Mouse (Mus musculus) forelimb bud, embryonic 11.5 days (tissue): Measurements from ENCODE around the gene Wnt11.

Experiments used
- DNase-seq: peaks from one replicate; pipeline ENCODE4 v3.0.0-alpha.2; 2012; ENCODE audit warnings: low read depth, low spot score

Wnt11 gene

DNA sequence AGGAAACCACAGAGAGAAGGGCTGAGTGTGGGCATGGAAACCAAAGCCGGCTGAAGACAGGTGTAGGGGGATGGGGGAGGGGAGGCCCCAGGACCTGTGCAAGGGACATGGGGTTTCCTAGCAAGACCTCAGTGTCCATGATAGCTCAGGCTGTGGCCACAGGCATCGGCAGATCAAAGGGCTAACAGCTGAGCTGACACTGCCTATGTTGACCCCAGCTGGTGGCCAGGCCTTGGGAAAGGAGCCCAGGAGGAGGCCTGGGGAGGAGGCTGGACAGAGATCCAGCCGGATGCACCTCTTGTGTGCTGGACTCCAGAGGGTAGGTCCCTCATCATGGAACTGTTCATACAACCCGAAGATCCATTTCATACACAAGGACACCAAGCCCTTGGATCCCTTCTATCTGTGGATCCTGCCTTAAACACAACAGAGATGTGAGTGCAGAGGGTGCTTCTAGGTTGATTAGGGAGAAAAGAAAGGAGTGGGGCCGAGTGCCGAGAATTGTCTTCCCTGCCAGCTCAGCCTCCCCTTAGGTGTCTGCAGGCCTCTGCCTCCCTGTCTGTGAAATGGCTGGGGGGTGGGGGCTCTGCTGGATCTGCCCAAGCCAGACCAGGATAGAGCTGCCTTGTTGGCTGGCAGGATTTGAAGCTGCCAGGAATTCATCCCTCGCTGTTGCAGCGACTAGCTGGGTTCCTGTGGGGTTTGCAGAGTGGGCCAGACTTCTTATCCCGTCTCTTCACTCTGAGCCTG is 29.2 kb downstream of the Wnt11 start:
- no peak for DNase-seq

- DNase-seq = no peak
These were observed 32.3 kb downstream of the Wnt11 start for GRCm38 (mm10) chr7:98867053-98867793.

DNA sequence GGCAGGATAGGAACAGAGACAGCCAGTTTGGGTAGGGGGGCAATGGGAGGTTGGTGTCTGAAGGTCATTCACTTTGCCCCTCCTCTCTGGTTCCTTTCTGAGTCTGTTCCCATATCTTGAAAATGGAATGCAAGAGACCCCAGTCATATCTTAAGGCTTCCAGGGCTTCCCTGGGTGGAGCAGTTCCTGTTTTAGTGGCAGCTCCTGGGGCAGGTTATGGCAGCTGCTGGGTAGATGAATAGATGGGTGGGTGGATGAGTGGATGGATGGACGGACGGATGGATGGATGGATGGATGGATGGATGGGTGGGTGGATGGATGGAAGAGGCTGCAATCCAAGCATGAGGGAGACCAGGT is 32.9 kb downstream of the Wnt11 start:
- no peak for DNase-seq

DNA sequence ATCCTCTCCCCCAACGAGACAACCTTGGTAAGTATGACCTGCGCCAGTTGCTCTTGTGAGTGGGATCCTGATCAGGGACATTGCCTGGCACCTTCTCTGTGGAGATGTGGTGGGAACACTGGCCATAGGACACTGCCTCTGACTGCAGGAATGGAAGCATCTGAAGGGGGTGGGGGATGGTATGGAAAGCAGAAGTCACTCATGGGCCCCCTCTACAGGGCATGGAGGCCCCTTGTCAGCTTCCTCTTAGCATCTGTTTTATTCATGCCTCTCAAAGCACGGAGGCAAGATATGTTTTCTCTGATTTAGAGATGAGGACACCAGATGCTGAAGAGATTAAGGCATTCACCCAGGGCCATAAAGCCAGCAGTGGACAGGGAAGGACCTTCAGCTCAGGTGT is 34.2 kb downstream of the Wnt11 start:
- DNase-seq = no peak

- no peak for DNase-seq
These were observed 35.9 kb downstream of the Wnt11 start for GRCm38 (mm10) chr7:98870791-98871190.

GRCm38 (mm10) chr7:98871882-98872281 is 37.0 kb downstream of the Wnt11 start:
- DNase-seq = no peak

DNA sequence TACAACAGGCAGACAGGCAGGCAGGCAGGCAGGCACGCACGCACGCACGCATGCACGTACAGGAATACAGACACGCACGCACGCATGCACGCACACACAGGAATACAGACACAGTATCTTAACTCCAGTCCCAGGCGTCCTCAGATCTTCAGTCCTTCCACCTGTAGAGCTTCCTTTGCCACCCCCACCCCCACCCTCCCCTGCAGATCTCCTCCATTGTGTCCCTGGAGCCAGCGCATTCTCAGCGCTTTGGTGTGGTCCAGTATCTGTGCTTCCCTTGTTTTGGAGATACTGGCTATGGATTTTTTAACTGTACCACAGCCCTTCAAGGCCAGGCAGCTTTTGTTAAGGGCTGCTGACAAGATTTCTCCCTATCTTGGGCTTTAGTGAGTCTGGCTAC is 38.4 kb downstream of the Wnt11 start:
- no peak for DNase-seq

- DNase-seq = no peak
These were observed 39.6 kb downstream of the Wnt11 start for GRCm38 (mm10) chr7:98874411-98874951.

GRCm38 (mm10) chr7:98875390-98875990 is 40.6 kb downstream of the Wnt11 start:
- DNase-seq = no peak

GRCm38 (mm10) chr7:98876119-98876518 is 41.2 kb downstream of the Wnt11 start:
- DNase-seq = no peak

DNA sequence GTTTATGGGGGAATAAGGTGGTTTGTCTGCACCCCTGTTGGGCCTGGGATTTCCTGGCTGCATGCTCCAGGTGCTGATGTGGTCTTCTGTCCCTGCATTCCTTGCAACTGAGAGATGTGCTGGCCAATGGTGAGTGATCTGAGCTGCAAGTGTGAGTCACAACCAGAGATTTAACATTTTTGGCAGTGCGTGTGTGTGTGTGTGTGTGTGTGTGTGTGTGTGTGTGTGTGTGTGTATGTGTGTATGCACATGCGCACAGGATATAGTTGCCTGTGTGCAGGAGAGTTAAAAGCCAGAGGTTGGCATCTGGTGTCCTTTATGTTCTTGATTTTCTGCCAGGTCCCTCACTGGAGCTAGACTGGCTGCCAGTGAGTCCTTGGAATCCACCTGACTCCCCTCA is 44.3 kb downstream of the Wnt11 start:
- no peak for DNase-seq

GRCm38 (mm10) chr7:98881887-98882286 is 47.0 kb downstream of the Wnt11 start:
- no peak for DNase-seq

DNA sequence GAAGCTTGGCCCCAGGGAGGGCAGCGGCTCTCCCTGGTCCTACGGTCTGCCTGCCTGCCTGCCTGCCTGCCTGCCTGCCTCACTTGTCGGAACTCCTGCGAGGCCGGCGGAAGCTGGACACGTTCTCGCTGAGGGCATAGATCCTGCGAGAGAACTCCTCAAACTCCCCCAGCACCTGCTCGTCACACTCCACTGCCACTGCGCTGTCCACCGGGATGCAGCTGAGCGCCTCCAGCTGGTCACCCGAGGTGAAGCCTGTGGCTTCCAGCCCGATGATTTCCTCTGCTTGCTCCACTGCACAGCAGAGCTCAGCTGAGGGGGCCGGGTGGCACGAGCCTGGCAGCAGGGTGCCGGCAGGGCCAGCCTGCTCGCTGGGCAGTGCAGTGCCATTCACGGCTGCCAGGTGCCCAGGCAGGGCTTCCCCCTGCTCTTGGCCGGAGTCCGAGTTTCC is 52.9 kb downstream of the Wnt11 start:
- DNase-seq = no peak

DNA sequence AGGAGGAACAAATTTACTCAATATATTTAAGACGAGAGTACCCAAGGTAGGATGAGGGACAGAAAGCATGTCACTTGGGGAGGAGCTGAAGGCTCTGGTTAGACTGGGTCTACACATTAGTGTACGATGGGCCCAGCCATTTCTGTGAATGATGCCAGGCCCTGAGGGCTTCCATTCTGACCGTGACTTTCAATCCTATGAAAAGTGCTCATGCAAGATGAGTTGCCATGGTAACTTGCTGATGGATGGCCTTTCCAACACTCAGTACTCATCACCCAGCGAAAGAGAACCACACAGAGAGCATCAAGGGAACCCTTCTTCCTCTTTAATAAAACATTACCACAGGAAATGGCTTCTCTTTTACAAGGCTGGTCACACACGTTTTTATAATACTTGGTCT is 53.9 kb downstream of the Wnt11 start:
- DNase-seq = no peak

DNA sequence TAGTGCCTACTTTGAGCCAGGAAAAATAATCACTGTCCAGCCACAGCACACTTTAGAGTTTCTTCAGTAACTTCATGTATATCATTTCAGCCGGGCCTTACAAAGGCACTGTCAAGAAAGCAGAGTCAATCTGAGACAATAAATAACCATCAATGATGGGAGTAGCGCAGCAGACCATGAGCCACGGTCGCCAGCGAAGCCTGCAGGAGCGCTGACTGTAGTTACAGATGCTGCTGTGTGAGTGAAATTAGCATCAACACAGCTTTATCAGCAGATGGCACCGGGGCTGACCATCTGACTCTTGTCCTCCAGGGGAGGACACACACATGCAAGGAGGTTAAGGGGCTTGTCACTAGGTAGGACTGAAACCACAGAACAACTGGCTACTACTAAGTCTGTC is 54.3 kb downstream of the Wnt11 start:
- DNase-seq = no peak

GRCm38 (mm10) chr7:98893144-98893543 is 58.2 kb downstream of the Wnt11 start:
- DNase-seq = no peak

DNA sequence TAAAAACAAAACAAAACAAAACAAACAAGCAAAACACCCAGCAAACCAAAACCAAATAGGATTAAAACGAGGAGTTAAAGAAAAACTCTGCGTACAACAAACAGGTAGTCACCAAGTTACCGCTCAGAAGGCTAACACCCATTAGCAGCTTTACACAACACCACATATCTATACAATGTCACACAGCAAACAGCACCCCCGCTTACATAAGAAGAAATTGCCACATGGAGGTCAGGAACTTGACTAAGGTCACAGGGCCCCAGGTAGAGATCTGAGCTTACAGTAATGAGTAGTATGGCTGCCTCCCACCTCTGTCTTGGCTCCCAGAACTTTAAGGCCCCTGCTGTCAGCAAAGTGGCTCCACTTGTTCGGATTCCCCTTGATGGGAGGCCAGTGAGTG is 59.4 kb downstream of the Wnt11 start:
- DNase-seq = no peak

- DNase-seq = no peak
These were observed 59.9 kb downstream of the Wnt11 start for GRCm38 (mm10) chr7:98894768-98895167.

DNA sequence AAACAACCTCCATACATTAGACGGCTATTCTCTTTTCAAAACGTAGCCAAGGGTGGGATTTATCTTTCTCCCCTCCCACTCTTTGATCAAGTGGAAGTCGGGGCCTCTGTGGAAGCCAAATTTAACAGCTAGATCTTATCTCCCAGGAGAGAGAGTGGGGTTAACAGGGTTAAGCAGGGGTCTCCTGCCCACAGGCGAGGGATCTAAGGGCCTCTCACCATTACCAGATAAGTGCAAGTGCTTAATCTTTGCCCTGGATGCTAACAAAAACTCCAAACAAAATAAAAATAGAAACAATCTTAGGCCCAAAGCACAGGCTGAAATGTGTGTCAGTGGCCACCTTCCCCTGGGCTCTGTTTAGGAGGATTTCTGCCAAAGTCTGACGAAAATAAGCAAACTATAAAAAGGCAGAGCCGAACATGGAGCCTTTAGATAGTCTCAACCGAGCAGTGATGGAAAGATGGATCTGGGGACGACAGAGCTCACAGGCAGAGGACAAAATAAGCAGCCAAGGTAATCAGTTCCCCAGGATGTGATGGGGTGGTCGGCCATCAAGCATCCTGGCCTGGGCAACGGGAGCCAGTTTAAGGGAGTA is 60.7 kb downstream of the Wnt11 start:
- DNase-seq = no peak

- no peak for DNase-seq
These were observed 62.4 kb downstream of the Wnt11 start for GRCm38 (mm10) chr7:98897323-98897722.

- no peak for DNase-seq
These were observed 64.9 kb downstream of the Wnt11 start for GRCm38 (mm10) chr7:98899815-98900214.

DNA sequence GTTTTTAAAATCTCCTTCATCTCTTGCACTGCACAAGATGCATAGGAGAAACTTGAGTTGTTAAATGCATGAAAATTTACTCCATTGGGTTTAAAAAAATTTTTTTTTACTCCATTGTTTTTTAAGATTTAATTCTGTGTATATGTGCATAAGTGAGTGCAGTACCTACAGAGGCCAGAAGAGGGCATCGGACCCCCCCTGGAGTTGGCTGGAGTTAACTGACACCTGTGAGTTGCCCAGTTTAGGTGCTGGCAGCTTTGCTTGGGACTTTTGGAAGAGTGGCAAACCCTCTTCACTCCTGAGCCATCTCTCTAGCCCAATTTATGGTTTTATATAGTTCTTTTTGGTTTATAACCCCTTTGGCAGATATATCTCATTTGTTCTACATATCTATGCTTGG is 66.2 kb downstream of the Wnt11 start:
- DNase-seq = no peak
